Mouse (Mus musculus) adrenal gland, postnatal 36 days (tissue): ENCODE data around the gene Gpt2. TPM values are rescaled to one million over a fixed set of nuclear protein-coding genes. Genes with fewer than 3 reads are reported as not detected.

Source experiments
- DNase-seq, 2 experiments: peaks; one replicate each; pipeline ENCODE4 v3.0.0; 2021; ENCODE audit warnings: mixed read lengths in 1 of 2
- long read RNA-seq, 2 experiments: library from polyadenylated mRNA; stranded (forward); transcript quantifications; one replicate each; pipeline ENCODE4 v2.0.0; 2021; ENCODE audit warnings: borderline sequencing depth in 2 of 2
- total RNA-seq, 2 experiments: library from RNA; stranded (reverse); gene quantifications; 2 replicates each; pipeline ENCODE4 v1.2.3; 2021

Gpt2 gene
- 100 to 1,000 TPM in 1 of 2 experiments, 10 to 100 TPM in 1; 65.0 to 339 TPM for total RNA-seq
- long read RNA-seq, experiment 1, transcript Gpt2-205 (4 exons, 628 nt): minor isoform, 9 of 198 reads
- long read RNA-seq, experiment 1, transcript Gpt2-201 (12 exons, 3,639 nt): major isoform, 124 of 198 reads
- long read RNA-seq, experiment 1, partial matches to known transcripts: 57 of 198 reads
- long read RNA-seq, experiment 1, other reads (novel, unspliced or antisense): 7 of 198 reads
- long read RNA-seq, experiment 2, transcript Gpt2-201 (12 exons, 3,639 nt): major isoform, 10 of 16 reads
- long read RNA-seq, experiment 2, partial matches to known transcripts: 2 of 16 reads
- long read RNA-seq, experiment 2, other reads (novel, unspliced or antisense): 4 of 16 reads

DNA sequence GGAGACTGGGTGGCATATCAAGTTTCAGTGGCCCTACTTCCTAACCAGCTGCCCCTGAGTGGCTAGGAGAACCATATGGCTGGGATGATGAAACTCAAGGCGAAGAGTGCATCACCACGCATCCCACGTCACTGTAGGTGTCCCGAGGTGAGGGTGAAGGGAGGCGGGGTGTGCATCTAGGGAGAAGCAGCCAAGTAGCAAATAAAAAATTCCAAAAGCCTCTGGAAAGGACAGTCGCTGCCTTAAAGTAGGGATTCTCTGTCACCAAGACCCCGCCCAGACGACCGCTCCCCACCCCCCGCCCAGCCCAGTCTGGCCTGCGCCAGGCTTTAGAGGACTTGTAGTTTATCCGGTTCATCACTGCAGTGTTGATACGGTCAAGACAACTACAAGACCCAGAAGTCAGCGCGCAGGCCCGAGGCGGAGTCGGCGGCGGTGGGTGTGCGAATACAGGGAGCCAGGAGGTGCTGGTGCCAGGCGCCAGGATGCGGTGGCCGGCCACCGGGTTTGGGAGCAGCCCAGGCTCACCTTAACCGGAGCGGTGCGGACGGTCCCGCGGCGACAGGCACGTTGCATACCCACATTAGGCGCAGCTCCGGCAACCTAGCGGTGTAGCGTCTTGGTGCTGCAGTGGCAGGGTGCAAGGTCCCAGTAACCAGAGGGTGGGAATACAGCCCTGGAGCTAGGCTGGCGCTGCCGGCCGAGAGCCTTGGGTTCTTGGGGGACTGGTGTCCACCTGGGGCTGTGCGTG lies at the start of gene Gpt2:
Gpt2 (plus strand) TSS at position 452 of the 751 bp plus-strand sequence.
- DNase-seq: peak; percentile 95 to 97

- DNase-seq: no peak
Measured at GRCm38 (mm10) chr8:85444092-85444491, 48.3 kb upstream of the Gpt2 start.

DNA sequence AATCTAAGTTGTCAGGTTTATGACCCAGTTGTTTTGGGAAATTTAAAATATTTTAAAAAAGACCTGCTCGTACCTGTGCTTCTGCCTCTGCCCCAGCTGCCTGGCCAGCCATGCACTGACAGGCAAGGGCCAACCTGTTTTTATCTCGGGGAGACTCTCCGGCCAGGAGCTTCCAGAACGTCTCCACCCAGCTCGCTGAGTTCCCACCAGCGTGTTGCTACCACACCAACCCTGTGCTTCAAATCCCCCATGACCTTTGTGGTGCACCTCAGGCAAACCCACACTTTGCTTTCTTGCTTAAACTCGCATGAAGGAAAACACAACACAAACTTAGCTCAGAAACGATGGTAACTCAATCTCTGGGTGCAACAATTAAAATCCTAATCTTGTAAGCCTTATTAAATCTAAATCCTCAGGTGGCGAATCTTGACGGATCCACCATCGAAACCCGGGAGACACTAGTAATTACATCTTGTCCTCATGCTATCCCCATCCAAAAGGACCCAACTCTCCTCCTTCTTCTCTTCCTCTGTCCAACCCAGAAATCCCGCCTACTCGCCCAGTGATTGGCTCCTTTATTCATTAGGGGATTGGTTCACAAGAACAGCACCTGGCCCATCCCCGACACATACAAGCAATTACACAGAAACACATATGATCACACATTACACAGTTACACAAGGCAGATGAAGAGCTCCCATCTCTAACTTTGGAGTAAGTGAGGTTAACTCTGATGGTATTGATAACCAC lies 46.3 kb upstream of the Gpt2 start:
- no peak for DNase-seq

GRCm38 (mm10) chr8:85450335-85450734 lies 42.0 kb upstream of the Gpt2 start:
- no peak for DNase-seq

DNA sequence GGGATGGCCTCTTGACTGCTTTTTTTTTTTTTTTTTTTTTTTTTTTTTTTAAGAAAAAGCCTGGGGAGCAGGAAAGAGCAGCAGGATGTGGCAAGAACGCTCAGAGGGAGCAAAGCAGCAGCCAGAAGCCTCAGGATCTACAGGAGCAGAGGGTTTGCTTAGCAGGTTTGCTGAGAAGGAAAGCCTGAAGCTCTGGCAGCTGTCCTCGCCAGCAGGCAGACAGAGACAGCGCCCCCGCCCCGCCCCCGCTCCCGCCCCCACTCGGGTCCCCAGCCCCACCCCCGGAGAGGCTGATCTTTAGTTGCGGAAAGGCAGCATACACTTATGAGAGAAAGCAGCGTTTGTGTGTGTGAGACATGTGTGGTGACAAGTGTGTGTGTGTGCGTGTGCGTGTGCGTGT lies 40.0 kb upstream of the Gpt2 start:
- peak in 1 of 2 experiments; percentile 41 for DNase-seq

GRCm38 (mm10) chr8:85453256-85453655 lies 39.1 kb upstream of the Gpt2 start:
- DNase-seq: no peak

DNA sequence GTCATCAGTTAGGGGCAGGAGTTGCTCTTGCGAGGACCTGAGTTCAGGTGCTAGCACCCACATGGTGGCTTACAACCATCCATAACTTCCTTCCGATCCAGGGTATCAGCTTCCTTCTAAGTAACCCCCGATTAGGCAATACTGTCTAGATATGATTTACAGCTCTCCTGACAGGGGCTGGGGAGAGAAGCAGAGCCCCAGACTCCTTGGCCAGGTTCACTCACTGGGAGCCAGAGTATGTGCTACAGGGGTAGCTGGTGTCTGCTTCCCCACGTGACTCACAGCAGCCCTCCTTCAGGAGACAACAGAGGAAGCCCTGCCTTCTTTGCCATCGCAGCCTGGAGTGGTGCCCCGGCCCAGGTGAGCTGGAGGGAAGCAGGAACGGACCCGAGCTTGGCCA lies 37.6 kb upstream of the Gpt2 start:
- no peak for DNase-seq

GRCm38 (mm10) chr8:85456536-85456935 lies 35.8 kb upstream of the Gpt2 start:
- DNase-seq: peak; percentile 73 to 75

GRCm38 (mm10) chr8:85459582-85459981 lies 32.8 kb upstream of the Gpt2 start:
- no peak for DNase-seq

DNA sequence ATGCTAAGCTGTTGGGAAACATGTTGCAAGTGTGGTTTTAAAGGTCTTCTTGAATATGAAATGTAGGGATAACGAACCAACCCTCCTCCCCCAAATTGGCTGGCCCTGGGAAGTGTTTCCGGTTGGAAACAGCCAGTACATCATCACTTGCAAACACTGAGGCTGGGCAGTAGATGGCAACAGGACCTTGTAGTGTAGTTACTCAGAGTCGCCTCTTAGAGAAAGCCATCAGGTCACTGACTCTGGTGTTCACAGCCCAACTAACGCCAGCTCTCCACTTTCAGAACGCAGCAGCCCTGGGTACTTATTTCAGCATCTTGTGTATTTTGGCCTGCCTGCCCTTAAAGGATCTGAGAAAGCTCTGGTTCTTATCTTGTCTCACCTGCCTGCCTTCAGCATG lies 31.6 kb upstream of the Gpt2 start:
- DNase-seq: peak; percentile 13 to 27

DNA sequence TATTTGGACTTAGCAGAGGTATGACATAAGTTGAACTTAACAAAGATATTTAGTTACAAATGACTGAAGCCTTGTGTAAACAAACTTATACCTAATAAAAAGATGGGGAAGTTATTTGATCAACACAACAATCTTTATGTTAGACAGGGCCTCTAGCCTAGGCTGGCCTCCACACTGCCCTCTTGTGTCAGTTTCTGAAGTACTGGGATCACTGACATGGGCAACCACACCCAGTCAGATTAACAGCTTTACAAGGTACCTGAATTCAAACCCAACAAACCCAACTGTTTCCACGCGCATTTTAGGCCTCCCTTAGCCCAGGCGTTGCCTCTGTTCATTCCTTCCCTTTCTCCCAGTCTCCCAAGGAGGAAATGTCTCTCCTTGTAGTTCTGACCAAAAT lies 31.0 kb upstream of the Gpt2 start:
- peak; percentile 20 to 32 for DNase-seq

DNA sequence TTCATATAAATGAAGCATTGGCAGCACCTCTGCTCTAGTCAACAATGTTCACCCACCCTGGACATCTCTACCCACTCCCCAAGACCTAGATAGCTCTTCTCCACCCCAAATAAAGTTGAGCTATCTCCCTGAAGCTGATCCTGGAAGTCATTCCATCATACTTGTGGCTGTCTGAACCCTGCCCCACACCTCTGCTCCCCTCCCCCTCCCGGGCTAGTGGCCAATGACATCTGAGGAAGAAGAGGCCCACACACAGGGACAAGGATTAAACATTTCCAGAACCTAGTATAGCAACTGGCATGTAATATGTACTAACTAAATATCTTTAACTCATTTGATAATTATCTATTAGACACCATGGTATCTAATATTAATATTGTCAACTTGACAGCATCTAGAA lies 29.9 kb upstream of the Gpt2 start:
- no peak for DNase-seq

GRCm38 (mm10) chr8:85464316-85464715 lies 28.1 kb upstream of the Gpt2 start:
- DNase-seq: no peak

GRCm38 (mm10) chr8:85466056-85466455 lies 26.3 kb upstream of the Gpt2 start:
- no peak for DNase-seq

DNA sequence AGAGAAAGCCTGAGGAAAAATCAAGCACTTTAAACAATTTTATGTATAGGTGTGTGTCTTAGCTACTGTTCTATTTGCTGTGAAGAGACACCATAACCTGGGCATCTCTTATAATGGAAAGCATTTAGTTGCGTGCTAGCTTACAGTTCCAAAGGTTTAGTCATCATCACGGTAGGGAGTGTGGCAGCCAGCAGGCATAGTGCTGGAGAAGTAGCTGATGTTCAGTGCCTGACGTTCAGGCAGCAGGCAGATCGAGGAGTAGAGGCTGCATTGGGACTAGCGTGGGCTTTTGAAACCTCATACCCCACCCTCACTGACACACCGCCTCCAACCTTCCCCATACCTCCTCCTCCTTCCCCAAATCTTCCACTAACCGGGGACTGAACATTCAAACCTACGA lies 21.6 kb upstream of the Gpt2 start:
- no peak for DNase-seq

DNA sequence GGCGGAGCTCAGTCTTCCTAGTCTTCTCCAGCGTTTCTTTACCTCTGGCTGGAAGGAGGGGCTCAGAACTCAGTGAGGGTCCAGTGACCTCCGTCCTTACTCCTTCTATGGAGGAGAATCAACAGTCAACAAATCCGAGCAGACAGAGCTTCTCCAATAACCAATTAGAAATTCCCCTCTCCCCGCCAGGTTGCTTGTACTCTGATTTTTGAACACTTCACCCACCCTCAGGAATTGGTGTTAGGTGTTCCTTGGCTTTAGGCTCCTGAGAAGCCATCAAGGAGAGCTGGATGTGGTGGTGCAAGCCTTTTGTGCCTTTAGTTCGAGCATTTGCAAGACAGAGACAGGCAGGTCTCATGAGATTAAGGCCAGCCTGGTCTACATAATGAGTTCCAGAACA lies 19.6 kb upstream of the Gpt2 start:
- no peak for DNase-seq

DNA sequence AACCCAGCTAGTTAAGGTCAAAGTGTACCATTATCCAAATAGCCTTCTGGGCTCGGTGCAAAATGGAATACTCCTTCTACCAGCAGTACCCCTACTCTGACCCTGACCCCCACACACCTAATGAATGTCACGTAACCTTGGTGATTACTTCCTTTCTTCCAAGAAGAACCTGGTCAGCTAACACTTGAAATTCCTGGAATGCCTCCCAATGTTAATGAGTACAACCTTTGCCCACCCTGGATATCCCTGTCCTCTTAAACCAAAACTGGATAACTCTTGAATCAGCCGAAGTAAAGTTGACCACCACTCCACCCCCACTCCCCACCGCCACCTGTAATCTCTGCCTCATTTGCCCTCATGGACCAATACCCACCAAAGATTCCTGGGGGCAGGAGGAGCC lies 19.1 kb upstream of the Gpt2 start:
- no peak for DNase-seq

DNA sequence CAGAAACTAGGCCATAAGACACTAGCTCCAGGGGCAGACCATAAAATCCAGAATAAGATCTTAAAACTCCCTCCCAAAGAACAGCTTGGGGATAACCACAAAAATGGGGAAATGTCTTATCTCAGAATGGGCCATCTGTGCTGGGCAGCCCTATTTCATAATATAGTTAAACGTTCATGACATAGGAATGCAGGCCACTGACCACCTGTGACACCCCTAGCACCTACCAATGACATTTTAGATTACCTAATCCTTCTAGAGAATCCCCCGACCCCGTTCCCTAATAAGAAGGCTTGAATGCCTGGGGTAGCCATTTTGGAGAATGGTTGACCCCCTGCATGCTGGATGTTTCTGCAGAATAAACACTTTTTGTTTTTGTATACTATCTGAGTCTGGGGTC lies 17.5 kb upstream of the Gpt2 start:
- no peak for DNase-seq

- no peak for DNase-seq
Measured at GRCm38 (mm10) chr8:85476970-85477545, 15.3 kb upstream of the Gpt2 start.

DNA sequence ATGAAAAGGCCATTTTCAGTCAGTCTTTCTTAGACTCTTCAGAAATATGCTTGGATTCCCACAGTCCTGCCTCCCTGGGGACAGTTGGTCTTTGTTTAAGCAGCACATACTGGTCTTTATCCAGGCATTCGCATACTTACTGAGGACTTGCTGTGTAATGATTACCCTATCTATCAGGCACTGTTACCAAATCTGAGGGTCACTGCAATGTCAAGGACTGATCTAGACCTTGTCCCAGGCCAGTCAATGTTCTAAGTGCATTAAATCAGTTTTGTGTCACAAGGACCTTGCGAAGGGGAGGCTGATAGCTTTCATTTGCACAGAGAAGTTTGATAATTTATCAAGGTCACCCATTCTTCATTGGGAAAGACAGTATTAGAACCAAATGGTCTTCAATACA lies 14.0 kb upstream of the Gpt2 start:
- DNase-seq: peak; percentile 26 to 46

- no peak for DNase-seq
Measured at GRCm38 (mm10) chr8:85479710-85480109, 12.7 kb upstream of the Gpt2 start.

GRCm38 (mm10) chr8:85481900-85482299 lies 10.5 kb upstream of the Gpt2 start:
- DNase-seq: peak in 1 of 2 experiments; percentile 22

- no peak for DNase-seq
Measured at GRCm38 (mm10) chr8:85482427-85482826, 9.9 kb upstream of the Gpt2 start.
